In the genomic region with DNA sequence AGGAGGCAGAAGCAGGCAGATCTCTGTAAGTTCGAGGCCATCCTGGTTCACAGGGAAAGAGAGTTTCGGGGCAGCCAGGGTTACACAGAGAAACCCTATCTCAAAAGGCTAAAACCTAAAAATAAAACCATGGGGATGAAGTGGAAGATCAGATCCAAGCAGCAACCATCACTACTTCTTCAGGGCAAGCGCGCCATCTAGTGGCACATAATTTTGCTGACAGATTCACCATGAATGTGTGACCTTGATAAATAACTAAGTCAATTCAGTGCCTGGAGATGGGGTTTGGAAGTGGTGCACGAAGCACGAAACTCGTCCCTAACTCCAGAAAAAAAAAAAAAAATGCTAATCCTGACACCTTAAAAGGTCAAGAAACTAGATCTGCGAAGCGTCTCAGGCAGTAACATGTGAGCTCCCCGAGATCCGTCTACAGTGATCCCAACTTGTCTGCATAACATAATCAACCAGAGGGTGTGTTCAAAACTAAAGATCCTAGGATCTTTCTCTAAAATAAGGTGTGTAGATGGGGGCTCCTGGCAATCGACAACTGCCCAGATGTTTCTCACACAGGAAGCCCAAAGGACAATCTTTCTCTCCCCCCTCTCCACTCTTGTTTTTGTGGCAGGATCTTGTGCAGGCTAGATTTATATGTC, we compare ENCODE assay signal across 9 mouse cellular contexts. TPM values are rescaled to one million over a fixed set of nuclear protein-coding genes. Genes with fewer than 3 reads are reported as not detected.
DNase-seq lines count a peak whose midpoint lies in the region; TF ChIP-seq lines count a peak whose summit lies in the region.
"Had no signal": no experiment of that assay in that cellular context is flagged by ENCODE, and none has a peak within 500 bp of the region (broad histone marks: within the 10 kb centered on the region; RNA-seq: fewer than 3 reads in every experiment).

No protein-coding gene starts in this region.

- no peaks in the 10 kb centered on the region for H3K27me3 ChIP-seq in ES-Bruce4 (ENCODE audit: control insufficient read depth, insufficient read depth, low read length, poor library complexity, severe bottlenecking)
- H3K27me3 ChIP-seq: limb, embryonic 15.5 days had no signal

- no peak overlapping the region for H3K9ac ChIP-seq in ES-Bruce4 (ENCODE audit: low read depth, poor library complexity, severe bottlenecking)
- H3K9ac ChIP-seq: limb, embryonic 15.5 days had no signal

- H3K27ac ChIP-seq in ES-Bruce4 (ENCODE audit: insufficient read depth, low read length) = no peak overlapping the region
- no peak overlapping the region for H3K27ac ChIP-seq in embryonic fibroblast, embryonic 13.5 days (ENCODE audit: insufficient read depth, low read length)
- H3K27ac ChIP-seq: limb, embryonic 15.5 days had no signal

- H3K4me3 ChIP-seq in ES-Bruce4 (ENCODE audit: low read depth, low read length) = no peak overlapping the region
- H3K4me3 ChIP-seq in embryonic fibroblast, embryonic 13.5 days (ENCODE audit: insufficient read depth, low read length) = no peak overlapping the region
- H3K4me3 ChIP-seq: limb, embryonic 15.5 days had no signal

- DNase-seq in adrenal gland, postnatal 4 days (ENCODE audit: low spot score in 2 of 2) = peak; percentile 63 to 77
- DNase-seq in heart, postnatal 10 days = peak; percentile 90 to 94
- DNase-seq in layer of hippocampus, adult 8-10 months (ENCODE audit: low spot score in 2 of 2) = peak; percentile 54 to 92
- peak; percentile 89 for DNase-seq in lung, postnatal 10 days
- peak; percentile 76 for DNase-seq in right cerebral cortex, adult 18-20 months
- DNase-seq in urinary bladder, postnatal 14 days (ENCODE audit: low spot score) = peak; percentile 85

- TF ChIP-seq CTCF in ES-Bruce4 (IDR thresholded peaks at IDR 0.05; ENCODE audit: low read depth, low read length) = peak; percentile 20
- TF ChIP-seq CTCF in embryonic fibroblast, embryonic 13.5 days (IDR thresholded peaks at IDR 0.05; ENCODE audit: borderline replicate concordance, insufficient read depth, low read length) = peak; percentile 60; the same call in 1 of the 2 replicates

- H3K36me3 ChIP-seq in ES-Bruce4 (ENCODE audit: control insufficient read depth, insufficient read depth, low read length, poor library complexity, severe bottlenecking) = no peaks in the 10 kb centered on the region

- intact Hi-C loops in heart, postnatal 10 days (cut with DNase I) = loop anchor here (2.0 to 5.0 kb wide), 2 partner anchors 189 to 293 kb away; no protein-coding TSS in a partner anchor

- no peaks in the 10 kb centered on the region for H3K4me1 ChIP-seq in ES-Bruce4 (ENCODE audit: control insufficient read depth, insufficient read depth, low read length)
- H3K4me1 ChIP-seq in embryonic fibroblast, embryonic 13.5 days (ENCODE audit: control insufficient read depth, insufficient read depth, low read length) = no peaks in the 10 kb centered on the region
- H3K4me1 ChIP-seq: limb, embryonic 15.5 days had no signal

- no peaks in the 10 kb centered on the region for H3K9me3 ChIP-seq in ES-Bruce4 (replicated peaks; ENCODE audit: control insufficient read depth, insufficient read depth, low read length, poor library complexity, severe bottlenecking)
- H3K9me3 ChIP-seq: limb, embryonic 15.5 days had no signal

- TF ChIP-seq EP300 in ES-Bruce4 (IDR thresholded peaks at IDR 0.05; ENCODE audit: insufficient read depth, low read depth, low read length) = no peak

- no peak for TF ChIP-seq POLR2A in ES-Bruce4 (IDR thresholded peaks at IDR 0.05; ENCODE audit: insufficient read depth, low read length)
- no peak for TF ChIP-seq POLR2A in embryonic fibroblast, embryonic 13.5 days (IDR thresholded peaks at IDR 0.05; ENCODE audit: low read depth, low read length)

RNA-seq across cellular contexts. Expression of a gene that starts 36.4 kb away (rescaled TPM):
- 69.2 and 83.3 TPM in 2 replicates for polyA plus RNA-seq in ES-Bruce4 (2011; ENCODE audit: insufficient read depth, insufficient read length, low read depth, missing spikeins)
- 100 to 1,000 TPM; 116 to 120 TPM for total RNA-seq in adrenal gland, postnatal 4 days (2021)
- 113 and 127 TPM in 2 replicates for polyA plus RNA-seq in embryonic fibroblast, embryonic 13.5 days (2011; ENCODE audit: insufficient read length, low read depth, missing spikeins)
- 10 to 100 TPM; 86.2 to 92.2 TPM for total RNA-seq in heart, postnatal 10 days (2021)
- 10 to 100 TPM; 48.2 to 59.2 (median 56.3) TPM for total RNA-seq in layer of hippocampus, adult 8-10 months (2022)
